Mouse (Mus musculus): ENCODE measurements around the gene Wdr46.

GRCm38 (mm10) chr17:33959135-33959534 is 18.7 kb downstream of the Wdr46 start:
- TF ChIP-seq CTCF (IDR thresholded peaks at IDR 0.05; ENCODE audit: low read depth) (no peak), EP300 (optimal IDR thresholded peaks at IDR 0.05) (no peak)

Measured in stomach, postnatal 0 days (tissue).